Mouse (Mus musculus) Patski (cell line): ENCODE results near the gene Lamtor3. TPM values are rescaled to one million over a fixed set of nuclear protein-coding genes. Genes with fewer than 3 reads are reported as not detected.

ENCODE experiments used
- ATAC-seq: fragments of 100-300 bp; one replicate; pipeline ENCODE4 v1.8.0; 2021
- CTCF ChIA-PET: fragments of 350-600 bp; sonication (Branson Sonifier 250); formaldehyde crosslinking; loops from one replicate; lab custom pipeline; 2022; ENCODE audit warnings: inconsistent platforms; lab: Charles Lee
- POLR2A ChIA-PET: fragments of 350-600 bp; sonication (Branson Sonifier 250); formaldehyde crosslinking; loops from one replicate; lab custom pipeline; 2022; ENCODE audit warnings: antibody characterized with exemption, inconsistent platforms; lab: Charles Lee
- DNase-seq: peaks from one replicate; pipeline ENCODE4 v3.0.0-alpha.2; 2011; ENCODE audit warnings: low read depth, low spot score
- H3K27me3 ChIP-seq: fragments of 371-371 bp; one replicate; pipeline ENCODE4 v1.5.1; 2021
- CTCF ChIP-seq: fragments of 100-300 bp; IDR thresholded peaks from one replicate; pipeline ENCODE4 v1.5.1; 2021
- in situ Hi-C: fragments of 300-500 bp; cut with MboI; formaldehyde crosslinking; loops from 3 replicates; pipeline ENCODE4 v1.11.1; 2018; ENCODE audit warnings: low pct_unique_long_range_greater_than_20kb, mixed read lengths
- polyA plus RNA-seq: library from polyadenylated mRNA; unstranded; gene quantifications from one replicate; pipeline ENCODE4 v1.2.3, GENCODE M21; 2021

Lamtor3 gene
- polyA plus RNA-seq, 1 experiment from 2014 or later = 110 TPM

- in situ Hi-C loops = no loop called here
- no peak for TF ChIP-seq CTCF
- no peak for DNase-seq
- ChIA-PET POLR2A (no interaction called here), CTCF (no interaction called here)
- ATAC-seq = no peak
- no peaks in the 10 kb centered on the region for H3K27me3 ChIP-seq
Observed at GRCm38 (mm10) chr3:137972224-137972623, 53.9 kb downstream of the Lamtor3 start.

DNA sequence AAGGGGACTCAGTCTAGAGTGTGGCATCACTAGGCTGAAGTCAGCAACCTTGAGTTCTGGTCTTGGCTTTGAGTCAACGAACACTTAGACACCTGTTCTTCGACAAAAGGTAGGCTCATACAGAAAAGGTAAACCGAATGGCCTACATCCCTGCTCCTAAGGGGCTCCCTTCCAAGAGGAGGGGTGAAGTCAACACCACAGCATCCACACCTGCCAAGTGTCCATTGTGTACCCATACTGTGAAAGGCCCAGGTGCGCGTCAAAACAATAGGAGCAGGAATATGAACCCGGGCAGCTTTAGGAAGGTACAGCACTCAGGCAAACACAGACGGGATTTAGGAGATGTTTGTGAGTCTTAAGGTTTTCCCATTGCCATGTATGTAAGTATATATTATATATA, 54.7 kb downstream of the Lamtor3 start:
- no peaks in the 10 kb centered on the region for H3K27me3 ChIP-seq
- ChIA-PET CTCF (no interaction called here), POLR2A (no interaction called here)
- no peak for TF ChIP-seq CTCF
- no peak for DNase-seq
- in situ Hi-C loops = no loop called here
- ATAC-seq = no peak

GRCm38 (mm10) chr3:137974306-137974705, 56.0 kb downstream of the Lamtor3 start:
- ChIA-PET CTCF (no interaction called here), POLR2A (no interaction called here)
- in situ Hi-C loops = no loop called here
- TF ChIP-seq CTCF = no peak
- no peaks in the 10 kb centered on the region for H3K27me3 ChIP-seq
- ATAC-seq (no peak), DNase-seq (no peak)

DNA sequence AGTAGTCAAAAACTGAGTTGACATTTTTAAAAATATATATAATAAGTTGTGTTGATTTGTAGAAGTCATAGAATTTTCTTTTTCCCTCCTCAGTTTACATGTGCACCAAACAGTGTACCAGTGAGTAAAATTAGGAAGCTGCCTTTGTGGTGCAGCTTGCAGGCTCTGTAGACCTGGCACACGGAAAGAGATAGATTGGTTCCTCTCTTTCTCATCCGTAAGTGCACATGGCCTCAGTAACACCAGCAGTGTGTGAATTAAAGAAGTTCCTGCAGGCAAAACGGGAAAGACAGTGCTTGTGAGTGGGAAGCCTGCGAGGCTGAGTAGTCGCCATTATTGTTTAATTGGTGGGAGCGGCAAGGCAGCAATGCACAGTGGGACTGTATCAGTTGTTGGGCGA, 57.1 kb downstream of the Lamtor3 start:
- in situ Hi-C loops = loop anchor here (25.0 kb wide), 1 partner anchor 462 kb away; the partner anchor contains the start of gene Adh5
- POLR2A ChIA-PET = no interaction called here
- H3K27me3 ChIP-seq = no peaks in the 10 kb centered on the region
- DNase-seq = no peak
- no peak for TF ChIP-seq CTCF
- ATAC-seq = no peak
- CTCF ChIA-PET = interaction anchor here (1.5 to 6.1 kb wide), 2 partner anchors 15 to 28 kb away, joined by 3 to 34 read pairs; no protein-coding TSS in a partner anchor

- H3K27me3 ChIP-seq = no peaks in the 10 kb centered on the region
- in situ Hi-C loops = loop anchor here (25.0 kb wide), 1 partner anchor 461 kb away; the partner anchor contains the start of gene Adh5
- CTCF ChIA-PET = interaction anchor here (1.5 to 6.1 kb wide), 2 partner anchors 15 to 28 kb away, joined by 3 to 34 read pairs; no protein-coding TSS in a partner anchor
- POLR2A ChIA-PET = no interaction called here
- DNase-seq (no peak), ATAC-seq (no peak)
- no peak for TF ChIP-seq CTCF
Observed at GRCm38 (mm10) chr3:137975856-137976423, 57.6 kb downstream of the Lamtor3 start.

DNA sequence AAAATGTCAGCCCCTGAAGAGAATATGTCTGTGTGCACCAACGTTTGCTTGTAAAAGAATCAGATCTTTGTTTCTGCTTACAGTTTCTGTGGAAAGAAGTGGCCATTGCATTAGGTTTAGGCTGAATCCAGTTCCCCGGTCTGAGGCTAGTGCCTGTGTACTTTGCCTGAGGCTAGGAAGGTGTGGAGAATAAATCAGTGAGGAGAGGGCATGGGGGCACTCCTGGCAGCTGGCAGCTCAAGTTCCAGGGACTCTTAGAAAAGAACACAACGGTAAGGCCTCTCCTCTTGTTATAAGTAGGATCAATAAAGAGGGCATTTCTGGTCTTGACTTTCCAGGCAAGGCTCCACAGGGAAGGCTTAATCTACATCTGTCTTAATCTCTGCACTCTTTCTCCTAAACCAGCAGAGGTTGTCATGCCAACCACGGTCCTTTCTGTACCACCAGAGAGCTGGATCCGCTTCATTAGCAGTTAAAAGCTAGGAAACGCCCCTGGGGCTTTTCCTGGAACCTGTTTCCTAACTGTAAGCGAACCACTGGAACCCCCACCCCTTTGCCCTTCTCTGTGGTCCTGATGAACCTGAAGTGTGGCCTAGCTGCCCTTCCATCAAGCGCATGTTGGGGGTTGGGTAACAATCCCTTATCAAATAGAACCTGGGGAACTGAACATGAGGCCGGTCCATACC, 58.8 kb downstream of the Lamtor3 start:
- ChIA-PET CTCF (interaction anchor here (1.4 to 6.1 kb wide), 4 partner anchors 12 to 50 kb away, joined by 3 to 34 read pairs (median 4); no protein-coding TSS in a partner anchor), POLR2A (interaction anchor here (0.6 to 0.9 kb wide), 2 partner anchors 21 to 448 kb away, joined by 4 to 5 read pairs; no protein-coding TSS in a partner anchor)
- no peak for DNase-seq
- TF ChIP-seq CTCF = no peak
- no peaks in the 10 kb centered on the region for H3K27me3 ChIP-seq
- in situ Hi-C loops = loop anchor here (25.0 kb wide), 1 partner anchor 460 kb away; the partner anchor contains the start of gene Adh5
- no peak for ATAC-seq

- in situ Hi-C loops = loop anchor here (25.0 kb wide), 1 partner anchor 460 kb away; the partner anchor contains the start of gene Adh5
- ChIA-PET CTCF (interaction anchor here (1.4 to 6.1 kb wide), 4 partner anchors 9 to 50 kb away, joined by 3 to 34 read pairs (median 5); no protein-coding TSS in a partner anchor), POLR2A (interaction anchor here (0.6 kb wide), 1 partner anchor 448 kb away, joined by 5 read pairs; no protein-coding TSS in a partner anchor)
- DNase-seq (no peak), ATAC-seq (no peak)
- H3K27me3 ChIP-seq = no peaks in the 10 kb centered on the region
- TF ChIP-seq CTCF = no peak
Observed at GRCm38 (mm10) chr3:137977629-137978041, 59.3 kb downstream of the Lamtor3 start.

- DNase-seq = no peak
- in situ Hi-C loops = loop anchor here (25.0 kb wide), 1 partner anchor 459 kb away; the partner anchor contains the start of gene Adh5
- CTCF ChIA-PET = interaction anchor here (1.4 to 6.1 kb wide), 4 partner anchors 8 to 51 kb away, joined by 3 to 34 read pairs (median 5); no protein-coding TSS in a partner anchor
- H3K27me3 ChIP-seq = no peaks in the 10 kb centered on the region
- no peak for ATAC-seq
- POLR2A ChIA-PET = no interaction called here
- no peak for TF ChIP-seq CTCF
Observed at GRCm38 (mm10) chr3:137978233-137978632, 59.9 kb downstream of the Lamtor3 start.

Other genes with a start within 250 kb of the Lamtor3 start
- gene Gm21962, start 247.0 kb upstream of the Lamtor3 start, polyA plus RNA-seq = not detected
- 779 TPM for gene H2afz, start 54.0 kb upstream of the Lamtor3 start, polyA plus RNA-seq
- 16.6 TPM for gene Dnajb14, start 50.8 kb upstream of the Lamtor3 start, polyA plus RNA-seq
- gene Dapp1, start 63.0 kb downstream of the Lamtor3 start, polyA plus RNA-seq = 4.0 TPM
- gene 1110002E22Rik, start 146.5 kb downstream of the Lamtor3 start, polyA plus RNA-seq = 0.67 TPM
- gene Gm5105, start 148.9 kb downstream of the Lamtor3 start, polyA plus RNA-seq = 0.06 TPM
- gene Trmt10a, start 224.9 kb downstream of the Lamtor3 start, polyA plus RNA-seq = 17.0 TPM
- 7.9 TPM for gene Mttp, start 226.5 kb downstream of the Lamtor3 start, polyA plus RNA-seq